8 mouse cellular contexts compared by ENCODE assay signal in genomic region chr11:5259944-5260598, GRCm38 (mm10). TPM values are rescaled to one million over a fixed set of nuclear protein-coding genes. Genes with fewer than 3 reads are reported as not detected.
DNase-seq lines count a peak whose midpoint lies in the region; ATAC-seq and TF ChIP-seq lines count a peak whose summit lies in the region.

No protein-coding gene starts in this region.

- peaks cover 44% of the 10 kb centered on the region for H3K4me1 ChIP-seq in forebrain, embryonic 10.5 days
- H3K4me1 ChIP-seq in limb, embryonic 11.5 days (ENCODE audit: control insufficient read depth, insufficient read depth, low read length): peaks cover 14% of the 10 kb centered on the region
- peaks cover 16% of the 10 kb centered on the region for H3K4me1 ChIP-seq in stomach, embryonic 15.5 days

- H3K27ac ChIP-seq in layer of hippocampus, adult 2 months: no peak overlapping the region
- no peak overlapping the region for H3K27ac ChIP-seq in forebrain, embryonic 10.5 days
- H3K27ac ChIP-seq in limb, embryonic 11.5 days (replicated peaks; ENCODE audit: low read depth, low read length): no peak overlapping the region
- peak overlapping the region; percentile 81; the same call in 1 of the 2 replicates for H3K27ac ChIP-seq in stomach, embryonic 15.5 days

- no peak overlapping the region for H3K9ac ChIP-seq in limb, embryonic 11.5 days (ENCODE audit: low read length)
- 0 out of 2 replicates have a peak overlapping the region, but pooled peaks have one; percentile 94 for H3K9ac ChIP-seq in stomach, embryonic 15.5 days

- H3K9me3 ChIP-seq in forebrain, embryonic 10.5 days: no peaks in the 10 kb centered on the region
- no peaks in the 10 kb centered on the region for H3K9me3 ChIP-seq in limb, embryonic 11.5 days (ENCODE audit: control insufficient read depth, low read length)
- H3K9me3 ChIP-seq in stomach, embryonic 15.5 days: no peaks in the 10 kb centered on the region

- H3K4me2 ChIP-seq in limb, embryonic 11.5 days (ENCODE audit: low read depth, severe bottlenecking): peak overlapping the region; percentile 83; the same call in 1 of the 2 replicates
- peak overlapping the region; percentile 80 for H3K4me2 ChIP-seq in stomach, embryonic 15.5 days

- no peak for DNase-seq in layer of hippocampus, adult 2 months (ENCODE audit: low spot score in 2 of 2)
- DNase-seq in layer of hippocampus, adult 18-20 months (ENCODE audit: low spot score in 2 of 2): no peak
- DNase-seq in forebrain, embryonic 10.5 days (ENCODE audit: extremely low spot score, low spot score): no peak
- peak; percentile 34 for DNase-seq in limb, embryonic 11.5 days (ENCODE audit: low spot score)
- DNase-seq in layer of hippocampus, postnatal 25 days (ENCODE audit: extremely low spot score in 1 of 2, low spot score in 1 of 2): no peak
- DNase-seq in right cerebral cortex, postnatal 36 days (ENCODE audit: low spot score in 2 of 2): no peak
- no peak for DNase-seq in adrenal gland, postnatal 25 days

- peak overlapping the region; percentile 77; the same call in 1 of the 2 replicates for H3K4me3 ChIP-seq in layer of hippocampus, adult 2 months
- H3K4me3 ChIP-seq in forebrain, embryonic 10.5 days: peak overlapping the region; percentile 95
- H3K4me3 ChIP-seq in limb, embryonic 11.5 days (ENCODE audit: low read depth, low read length): peak overlapping the region; percentile 76
- H3K4me3 ChIP-seq in stomach, embryonic 15.5 days (replicated peaks): peak overlapping the region; percentile 92

- no peaks in the 10 kb centered on the region for H3K36me3 ChIP-seq in forebrain, embryonic 10.5 days (replicated peaks)
- no peaks in the 10 kb centered on the region for H3K36me3 ChIP-seq in limb, embryonic 11.5 days (ENCODE audit: control insufficient read depth, insufficient read depth, low read length)
- no peaks in the 10 kb centered on the region for H3K36me3 ChIP-seq in stomach, embryonic 15.5 days

- TF ChIP-seq CTCF in layer of hippocampus, adult 2 months (conservative IDR thresholded peaks at IDR 0.05): no peak

- peaks cover 32% of the 10 kb centered on the region for H3K27me3 ChIP-seq in forebrain, embryonic 10.5 days (ENCODE audit: poor library complexity, severe bottlenecking)
- H3K27me3 ChIP-seq in limb, embryonic 11.5 days (ENCODE audit: control insufficient read depth, insufficient read depth, low read length): no peaks in the 10 kb centered on the region
- no peaks in the 10 kb centered on the region for H3K27me3 ChIP-seq in stomach, embryonic 15.5 days (replicated peaks)

- 71% methylated on average over 10 of the region's 10 CpGs for WGBS in forebrain, embryonic 10.5 days
- 39% methylated on average over 10 of the region's 10 CpGs for WGBS in limb, embryonic 11.5 days
- 36% methylated on average over 10 of the region's 10 CpGs for WGBS in stomach, embryonic 15.5 days

- ATAC-seq in limb, embryonic 11.5 days (ENCODE audit: insufficient number of reproducible peaks, low FRiP score, low TSS enrichment, low read depth): no peak
- no peak for ATAC-seq in stomach, embryonic 15.5 days (ENCODE audit: insufficient read depth, low FRiP score, low read depth)

RNA-seq across cellular contexts. Expression of gene Kremen1, which starts 1.3 kb away (rescaled TPM):
- 10 to 100 TPM; 14.7 to 14.8 TPM for total RNA-seq in layer of hippocampus, adult 2 months (2021)
- total RNA-seq in layer of hippocampus, adult 18-20 months (2021): 10 to 100 TPM; 12.9 to 15.5 TPM
- 11.4 TPM in 2 replicates for polyA plus RNA-seq in forebrain, embryonic 10.5 days (2016; fragmentation: Nextera tagmentation; extraction: Ambion mirVana)
- polyA plus RNA-seq in limb, embryonic 11.5 days (2014; fragmentation: Nextera tagmentation; extraction: Ambion mirVana): 10.3 and 13.6 TPM in 2 replicates
- 17.8 and 18.3 TPM in 2 replicates for polyA plus RNA-seq in stomach, embryonic 15.5 days (2015; fragmentation: Nextera tagmentation; extraction: Ambion mirVana)
- 10 to 100 TPM; 13.0 to 14.3 TPM for total RNA-seq in layer of hippocampus, postnatal 25 days (2021)
- total RNA-seq in adrenal gland, postnatal 25 days (2021): 17.6 and 23.1 TPM in 2 replicates
